Mouse (Mus musculus) limb, embryonic 10.5 days (tissue): ENCODE measurements at regions not wholly inside any gene's neighbourhood (a gene's known extent, or its start where the extent isn't known, plus 50 kb on each side); places are given as distances from the start of the nearest gene placed in this dataset.

Source experiments
- DNase-seq: peaks from one replicate; pipeline ENCODE4 v3.0.0-alpha.2; 2017; ENCODE audit warnings: low spot score
- H3K27ac ChIP-seq: fragments of 300-500 bp; sonication (generic); 2 replicates; pipeline ENCODE4 v1.5.1; 2016; ENCODE audit warnings: mild to moderate bottlenecking
- H3K27me3 ChIP-seq: fragments of 300-500 bp; sonication (generic); 2 replicates; pipeline ENCODE4 v1.6.1; 2016; ENCODE audit warnings: low read depth, mild to moderate bottlenecking; ENCODE audit not compliant: poor library complexity, severe bottlenecking
- H3K36me3 ChIP-seq: fragments of 300-500 bp; sonication (generic); 2 replicates; pipeline ENCODE4 v1.6.1; 2016; ENCODE audit warnings: mild to moderate bottlenecking, moderate library complexity
- H3K4me1 ChIP-seq: fragments of 300-500 bp; sonication (generic); 2 replicates; pipeline ENCODE4 v1.6.1; 2016
- H3K4me3 ChIP-seq: fragments of 300-500 bp; sonication (generic); 2 replicates; pipeline ENCODE4 v1.5.1; 2016; ENCODE audit warnings: mild to moderate bottlenecking, moderate library complexity
- H3K9me3 ChIP-seq: fragments of 300-500 bp; sonication (generic); replicated peaks from 2 replicates; pipeline ENCODE4 v1.6.1; 2016; ENCODE audit warnings: mild to moderate bottlenecking
- WGBS: fragments of 180-500 bp; shearing (Covaris S2); methylation state at CpG from one replicate; pipeline ENCODE4 v1.1.7; 2016; 5-methylcytosine and 5-hydroxymethylcytosine counted together

GRCm38 (mm10) chr4:31076236-31076635 is 887.7 kb upstream of the Map3k7 start:
- 87% methylated on average over 3 of the region's 3 CpGs for WGBS

DNA sequence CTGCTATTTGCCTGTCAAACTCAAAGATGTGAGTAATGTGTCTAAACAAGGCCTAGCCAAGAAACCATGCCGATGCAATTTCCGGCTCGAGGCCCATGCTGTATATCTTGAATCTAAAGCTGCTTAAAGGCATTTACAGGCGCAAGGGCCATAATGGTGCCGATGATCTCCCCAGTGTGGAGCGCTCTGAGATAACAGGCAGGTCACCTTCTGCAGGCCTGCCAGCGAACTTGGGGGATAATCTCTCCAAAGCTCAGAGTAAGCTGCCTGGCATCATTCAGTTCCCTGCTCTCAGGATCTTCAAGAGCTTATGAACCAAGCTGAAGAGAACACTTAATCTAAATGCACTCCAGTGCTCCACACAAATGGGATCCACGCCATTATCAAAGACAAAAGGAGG is 842.3 kb upstream of the Map3k7 start:
- Histone ChIP-seq H3K4me3 (no peak overlapping the region), H3K27ac (no peak overlapping the region), H3K9me3 (no peaks in the 10 kb centered on the region), H3K27me3 (no peaks in the 10 kb centered on the region), H3K4me1 (no peaks in the 10 kb centered on the region), H3K36me3 (no peaks in the 10 kb centered on the region)
- 77% methylated on average over 8 of the region's 8 CpGs for WGBS
- no peak for DNase-seq

More at GRCm38 (mm10) chr4:31076236-31076635, 887.7 kb upstream of the Map3k7 start:
- H3K4me1 ChIP-seq: peaks cover 8% of the 10 kb centered on the region; the same call in 1 of the 2 replicates
- H3K9me3 ChIP-seq: no peaks in the 10 kb centered on the region
- H3K27me3 ChIP-seq: no peaks in the 10 kb centered on the region
- no peak overlapping the region for H3K4me3 ChIP-seq
- H3K36me3 ChIP-seq: no peaks in the 10 kb centered on the region
- no peak for DNase-seq
- H3K27ac ChIP-seq: no peak overlapping the region

- WGBS: 76% methylated on average over 1 of the region's 1 CpGs
Measured at GRCm38 (mm10) chr4:31143166-31143565, 820.7 kb upstream of the Map3k7 start.

DNA sequence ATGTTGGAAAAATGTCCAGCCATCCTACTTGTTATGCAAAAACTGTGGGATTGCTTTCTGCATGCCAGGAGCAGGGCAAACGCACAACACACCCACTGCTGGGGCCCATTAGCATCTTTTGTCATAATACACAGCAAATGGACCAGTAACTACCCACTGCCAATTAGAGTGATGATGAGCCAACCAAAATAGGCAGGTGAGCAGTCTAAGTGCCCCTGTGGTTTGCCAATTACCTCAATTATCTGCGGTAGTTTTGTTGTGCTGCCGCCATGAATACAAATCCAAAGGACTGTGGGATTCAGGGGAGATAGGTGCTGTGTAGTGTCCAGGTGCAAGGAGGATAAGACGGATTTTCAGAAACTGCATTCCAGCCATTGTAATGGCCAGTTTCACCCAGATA is 796.5 kb upstream of the Map3k7 start:
- no peak overlapping the region for H3K4me3 ChIP-seq
- H3K4me1 ChIP-seq: 0 out of 2 replicates have a peak, but pooled peaks cover 3% of the 10 kb centered on the region
- no peak for DNase-seq
- H3K27ac ChIP-seq: no peak overlapping the region
- H3K27me3 ChIP-seq: no peaks in the 10 kb centered on the region
- 84% methylated on average over 4 of the region's 4 CpGs for WGBS
- no peaks in the 10 kb centered on the region for H3K9me3 ChIP-seq
- no peaks in the 10 kb centered on the region for H3K36me3 ChIP-seq

More at GRCm38 (mm10) chr4:31143166-31143565, 820.7 kb upstream of the Map3k7 start:
- Histone ChIP-seq H3K4me1 (no peaks in the 10 kb centered on the region), H3K4me3 (no peak overlapping the region), H3K27me3 (no peaks in the 10 kb centered on the region), H3K9me3 (no peaks in the 10 kb centered on the region), H3K36me3 (no peaks in the 10 kb centered on the region), H3K27ac (no peak overlapping the region)
- DNase-seq: no peak

DNA sequence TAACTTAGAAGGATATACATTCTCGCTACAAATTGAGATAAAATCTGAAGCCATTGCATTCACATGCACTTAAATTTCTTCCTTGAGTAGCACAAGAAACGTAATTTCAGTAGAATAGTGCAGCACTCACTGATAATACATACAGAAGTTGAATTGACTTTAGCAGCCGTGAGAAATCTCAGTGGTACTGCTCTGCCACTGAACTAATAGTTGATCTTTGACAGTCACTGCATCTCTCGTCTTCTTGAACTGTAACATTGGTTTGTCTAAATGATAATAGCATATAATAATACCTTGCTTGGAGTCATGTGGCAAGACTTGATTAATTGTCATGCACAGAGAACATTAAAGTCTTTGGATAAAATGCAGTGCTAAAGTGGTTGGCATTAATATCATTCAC is 795.5 kb upstream of the Map3k7 start:
- H3K27me3 ChIP-seq: no peaks in the 10 kb centered on the region
- 88% methylated on average over 4 of the region's 4 CpGs for WGBS
- DNase-seq: no peak
- H3K9me3 ChIP-seq: no peaks in the 10 kb centered on the region
- no peak overlapping the region for H3K4me3 ChIP-seq
- no peak overlapping the region for H3K27ac ChIP-seq
- H3K36me3 ChIP-seq: no peaks in the 10 kb centered on the region
- 0 out of 2 replicates have a peak, but pooled peaks cover 3% of the 10 kb centered on the region for H3K4me1 ChIP-seq

- 0 out of 2 replicates have a peak, but pooled peaks cover 3% of the 10 kb centered on the region for H3K4me1 ChIP-seq
- no peak for DNase-seq
- no peak overlapping the region for H3K27ac ChIP-seq
- no peaks in the 10 kb centered on the region for H3K9me3 ChIP-seq
- 64% methylated on average over 3 of the region's 3 CpGs for WGBS
- no peaks in the 10 kb centered on the region for H3K27me3 ChIP-seq
- H3K36me3 ChIP-seq: no peaks in the 10 kb centered on the region
- no peak overlapping the region for H3K4me3 ChIP-seq
Measured at GRCm38 (mm10) chr4:31171190-31171589, 792.7 kb upstream of the Map3k7 start.

GRCm38 (mm10) chr4:31197852-31198251 is 766.0 kb upstream of the Map3k7 start:
- no peak for DNase-seq
- no peaks in the 10 kb centered on the region for H3K9me3 ChIP-seq
- H3K36me3 ChIP-seq: no peaks in the 10 kb centered on the region
- no peaks in the 10 kb centered on the region for H3K27me3 ChIP-seq
- H3K4me3 ChIP-seq: no peak overlapping the region
- H3K27ac ChIP-seq: no peak overlapping the region
- no peaks in the 10 kb centered on the region for H3K4me1 ChIP-seq

DNA sequence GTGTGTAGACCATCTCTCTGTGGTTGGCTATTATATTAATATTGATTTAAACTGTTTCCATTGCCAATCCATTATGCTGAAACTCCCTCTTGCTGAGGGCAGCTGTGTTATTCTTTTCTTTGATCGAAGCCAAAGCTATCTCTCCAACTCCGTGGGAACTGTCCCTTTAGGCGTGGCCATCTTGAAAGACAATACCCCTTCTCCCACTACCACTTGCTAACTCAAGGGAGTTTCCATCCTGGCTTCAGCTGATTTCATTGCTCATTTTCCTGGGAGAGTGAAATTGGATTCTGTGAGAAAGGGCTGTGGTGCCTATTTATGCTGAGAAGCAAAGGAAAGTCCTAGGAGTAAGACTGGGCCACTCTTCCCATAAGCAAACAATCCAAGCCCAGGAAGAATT is 760.6 kb upstream of the Map3k7 start:
- no peaks in the 10 kb centered on the region for H3K9me3 ChIP-seq
- H3K4me3 ChIP-seq: no peak overlapping the region
- H3K4me1 ChIP-seq: no peaks in the 10 kb centered on the region
- DNase-seq: no peak
- WGBS: 84% methylated on average over 3 of the region's 3 CpGs
- no peaks in the 10 kb centered on the region for H3K36me3 ChIP-seq
- H3K27me3 ChIP-seq: no peaks in the 10 kb centered on the region
- H3K27ac ChIP-seq: no peak overlapping the region

GRCm38 (mm10) chr4:31205332-31205970 is 758.4 kb upstream of the Map3k7 start:
- H3K27me3 ChIP-seq: no peaks in the 10 kb centered on the region
- no peaks in the 10 kb centered on the region for H3K4me1 ChIP-seq
- WGBS: 91% methylated on average over 14 of the region's 14 CpGs
- no peak overlapping the region for H3K27ac ChIP-seq
- H3K4me3 ChIP-seq: no peak overlapping the region
- H3K9me3 ChIP-seq: no peaks in the 10 kb centered on the region
- no peak for DNase-seq
- H3K36me3 ChIP-seq: no peaks in the 10 kb centered on the region

GRCm38 (mm10) chr4:31225741-31226140 is 738.2 kb upstream of the Map3k7 start:
- no peaks in the 10 kb centered on the region for H3K36me3 ChIP-seq
- no peak overlapping the region for H3K4me3 ChIP-seq
- WGBS: 87% methylated on average over 2 of the region's 2 CpGs
- DNase-seq: no peak
- no peaks in the 10 kb centered on the region for H3K9me3 ChIP-seq
- no peak overlapping the region for H3K27ac ChIP-seq
- H3K27me3 ChIP-seq: no peaks in the 10 kb centered on the region
- H3K4me1 ChIP-seq: no peaks in the 10 kb centered on the region

DNA sequence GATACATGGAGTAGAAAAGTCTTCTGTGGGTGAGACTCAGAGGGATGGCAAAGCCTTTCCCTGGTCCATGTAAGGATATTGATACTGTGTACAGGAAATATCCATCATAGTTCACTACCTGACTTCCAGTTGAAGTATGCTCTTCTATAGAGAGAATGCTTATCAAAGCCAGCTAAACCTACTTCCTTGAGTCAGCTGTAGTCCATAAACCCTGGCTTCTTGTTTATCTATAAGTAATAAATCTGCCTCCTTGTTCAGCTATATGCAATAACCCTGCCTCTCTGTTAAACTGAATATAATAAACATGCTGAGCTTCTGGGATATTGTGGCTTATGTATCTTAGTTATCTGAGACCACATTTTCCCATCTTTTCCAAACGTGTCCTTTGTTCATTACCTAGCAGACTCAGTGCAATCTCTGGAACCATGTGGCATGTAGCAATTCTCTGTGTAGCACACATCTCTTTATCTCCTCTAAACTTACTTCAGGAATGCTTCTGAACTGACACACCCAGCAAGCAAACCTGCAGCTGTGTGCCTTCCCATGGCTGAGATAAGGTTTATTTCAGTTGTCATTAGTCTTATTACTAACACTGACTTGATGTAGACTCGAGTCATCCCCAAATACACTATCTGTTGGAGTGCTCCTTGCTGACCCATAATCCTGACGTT is 694.9 kb upstream of the Map3k7 start:
- DNase-seq: no peak
- no peak overlapping the region for H3K27ac ChIP-seq
- no peaks in the 10 kb centered on the region for H3K27me3 ChIP-seq
- H3K4me1 ChIP-seq: no peaks in the 10 kb centered on the region
- H3K36me3 ChIP-seq: no peaks in the 10 kb centered on the region
- H3K4me3 ChIP-seq: no peak overlapping the region
- WGBS: 76% methylated on average over 3 of the region's 3 CpGs
- no peaks in the 10 kb centered on the region for H3K9me3 ChIP-seq

DNA sequence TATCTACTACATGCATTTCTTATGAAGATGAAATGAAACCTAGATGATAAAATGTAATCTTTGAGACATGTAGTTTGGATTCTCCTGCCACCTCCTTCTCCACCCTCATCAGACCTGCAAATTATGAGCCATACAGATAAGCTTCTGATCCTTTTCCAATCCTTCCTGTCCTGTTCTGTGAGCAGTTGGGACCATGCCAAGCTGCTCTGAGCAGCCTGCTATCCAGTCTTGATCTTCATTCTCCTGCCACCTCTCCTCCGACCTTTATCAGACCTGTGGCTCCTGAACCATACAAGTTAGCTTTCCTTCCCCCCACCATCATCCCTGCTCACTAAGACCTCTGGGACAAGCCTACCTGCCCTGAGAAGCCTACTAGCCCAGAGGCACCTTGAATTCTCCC is 689.8 kb upstream of the Map3k7 start:
- H3K27me3 ChIP-seq: no peaks in the 10 kb centered on the region
- H3K4me3 ChIP-seq: no peak overlapping the region
- no peaks in the 10 kb centered on the region for H3K4me1 ChIP-seq
- no peaks in the 10 kb centered on the region for H3K36me3 ChIP-seq
- WGBS: 91% methylated on average over 1 of the region's 1 CpGs
- H3K9me3 ChIP-seq: no peaks in the 10 kb centered on the region
- no peak overlapping the region for H3K27ac ChIP-seq
- no peak for DNase-seq

DNA sequence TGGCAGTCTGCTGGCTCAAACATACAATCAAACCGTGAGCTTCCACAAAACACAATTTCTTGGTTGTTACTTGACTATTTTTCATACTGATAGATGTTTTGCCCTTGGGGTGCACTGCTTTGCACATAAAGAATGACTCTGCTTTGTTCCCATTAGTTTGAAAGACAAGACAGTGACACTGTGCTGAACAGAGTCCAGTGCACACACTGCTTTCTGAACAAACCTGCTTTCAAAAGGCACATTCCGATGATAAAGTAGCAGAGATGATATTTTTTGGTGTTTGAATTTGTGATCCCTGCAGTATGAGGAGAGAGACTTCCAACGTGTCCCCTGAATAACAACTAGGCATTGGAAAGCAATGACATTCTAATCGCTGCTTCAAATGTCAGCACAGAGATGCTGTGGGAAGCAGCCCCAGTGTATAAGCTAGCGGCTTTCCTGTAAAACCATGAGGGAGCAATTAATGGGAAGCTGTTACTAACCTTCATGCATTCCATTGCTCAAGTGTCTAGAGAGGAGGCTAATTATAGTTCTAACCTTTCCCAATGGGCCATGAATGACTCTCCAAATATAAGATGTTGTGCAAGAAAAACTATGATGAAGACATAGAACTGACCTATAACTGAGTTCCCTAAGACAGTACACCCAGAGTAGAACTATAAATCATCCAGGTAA is 673.5 kb upstream of the Map3k7 start:
- Histone ChIP-seq H3K27ac (no peak overlapping the region), H3K9me3 (no peaks in the 10 kb centered on the region), H3K27me3 (no peaks in the 10 kb centered on the region), H3K4me3 (no peak overlapping the region), H3K4me1 (peaks cover 6% of the 10 kb centered on the region; the same call in 1 of the 2 replicates), H3K36me3 (no peaks in the 10 kb centered on the region)
- no peak for DNase-seq
- 64% methylated on average over 5 of the region's 5 CpGs for WGBS
